Mouse (Mus musculus) heart, embryonic 11.5 days (tissue): ENCODE measurements around the gene Med16. TPM values are rescaled to one million over a fixed set of nuclear protein-coding genes. Genes with fewer than 3 reads are reported as not detected.

Source experiments
- ATAC-seq: fragments of 200-750 bp; cut with Nextera tagmentation; replicated peaks from 2 replicates; pipeline ENCODE4 v1.8.0; 2017; ENCODE audit warnings: moderate library complexity; ENCODE audit not compliant: insufficient number of reproducible peaks, low FRiP score, low TSS enrichment
- H3K27ac ChIP-seq: fragments of 300-500 bp; sonication (generic); 2 replicates; pipeline ENCODE4 v1.5.1; 2014; ENCODE audit warnings: mild to moderate bottlenecking, low read depth, low read length
- H3K27me3 ChIP-seq: fragments of 300-500 bp; sonication (generic); 2 replicates; pipeline ENCODE4 v1.6.1; 2014; ENCODE audit warnings: mild to moderate bottlenecking, low read length, mixed read lengths; ENCODE audit not compliant: control insufficient read depth, insufficient read depth
- H3K36me3 ChIP-seq: fragments of 300-500 bp; sonication (generic); 2 replicates; pipeline ENCODE4 v1.6.1; 2014; ENCODE audit warnings: mild to moderate bottlenecking, low read length, moderate library complexity, mixed read lengths; ENCODE audit not compliant: control insufficient read depth, insufficient read depth
- H3K4me1 ChIP-seq: fragments of 300-500 bp; sonication (generic); 2 replicates; pipeline ENCODE4 v1.6.1; 2014; ENCODE audit warnings: low read length; ENCODE audit not compliant: control insufficient read depth, insufficient read depth
- H3K4me2 ChIP-seq: fragments of 300-500 bp; sonication (generic); 2 replicates; pipeline ENCODE4 v1.6.1; 2014; ENCODE audit warnings: mild to moderate bottlenecking, moderate library complexity
- H3K4me3 ChIP-seq: fragments of 300-500 bp; sonication (generic); 2 replicates; pipeline ENCODE4 v1.5.1; 2014; ENCODE audit warnings: low read depth, low read length
- H3K9ac ChIP-seq: fragments of 300-500 bp; sonication (generic); 2 replicates; pipeline ENCODE4 v1.6.1; 2014; ENCODE audit warnings: mild to moderate bottlenecking, low read depth, low read length, moderate library complexity
- H3K9me3 ChIP-seq: fragments of 300-500 bp; sonication (generic); replicated peaks from 2 replicates; pipeline ENCODE4 v1.6.1; 2016; ENCODE audit warnings: low read length; ENCODE audit not compliant: control insufficient read depth
- WGBS: fragments of 180-500 bp; shearing (Covaris S2); extraction: QIAGEN DNeasy Blood & Tissue Kit; methylation state at CpG from one replicate; pipeline ENCODE4 v1.1.7; 2014; ENCODE audit not compliant: insufficient replicate concordance; 5-methylcytosine and 5-hydroxymethylcytosine counted together
- polyA plus RNA-seq: library from polyadenylated mRNA; unstranded; fragments of >200 nt; fragmentation: Nextera tagmentation; extraction: Ambion mirVana; gene quantifications from 2 replicates; pipeline ENCODE4 v1.2.1, GENCODE M21; 2014

Med16 gene
- polyA plus RNA-seq, 1 experiment from 2014 or later, result 30.9 TPM

GRCm38 (mm10) chr10:79934794-79935569 lies 26.3 kb upstream of the Med16 start:
- Histone ChIP-seq H3K4me1 (peaks cover 69% of the 10 kb centered on the region), H3K27me3 (no peaks in the 10 kb centered on the region), H3K4me3 (no peak overlapping the region), H3K36me3 (peaks cover 23% of the 10 kb centered on the region), H3K9me3 (no peaks in the 10 kb centered on the region), H3K9ac (0 out of 2 replicates have a peak overlapping the region, but pooled peaks have one; percentile 34), H3K27ac (no peak overlapping the region), H3K4me2 (no peak overlapping the region)
- ATAC-seq, result no peak
- 90% methylated on average over 16 of the region's 16 CpGs for WGBS

- peaks cover 23% of the 10 kb centered on the region for H3K36me3 ChIP-seq
- no peak overlapping the region for H3K4me2 ChIP-seq
- H3K4me3 ChIP-seq, result no peak overlapping the region
- H3K4me1 ChIP-seq, result peaks cover 72% of the 10 kb centered on the region
- 65% methylated on average over 13 of the region's 13 CpGs for WGBS
- peak overlapping the region; percentile 34; the same call in 1 of the 2 replicates for H3K9ac ChIP-seq
- no peaks in the 10 kb centered on the region for H3K27me3 ChIP-seq
- 0 out of 2 replicates have a peak overlapping the region, but pooled peaks have one; percentile 41 for H3K27ac ChIP-seq
- no peaks in the 10 kb centered on the region for H3K9me3 ChIP-seq
- ATAC-seq, result peak; percentile 37
Measured at GRCm38 (mm10) chr10:79934272-79934721, 25.6 kb upstream of the Med16 start.

DNA sequence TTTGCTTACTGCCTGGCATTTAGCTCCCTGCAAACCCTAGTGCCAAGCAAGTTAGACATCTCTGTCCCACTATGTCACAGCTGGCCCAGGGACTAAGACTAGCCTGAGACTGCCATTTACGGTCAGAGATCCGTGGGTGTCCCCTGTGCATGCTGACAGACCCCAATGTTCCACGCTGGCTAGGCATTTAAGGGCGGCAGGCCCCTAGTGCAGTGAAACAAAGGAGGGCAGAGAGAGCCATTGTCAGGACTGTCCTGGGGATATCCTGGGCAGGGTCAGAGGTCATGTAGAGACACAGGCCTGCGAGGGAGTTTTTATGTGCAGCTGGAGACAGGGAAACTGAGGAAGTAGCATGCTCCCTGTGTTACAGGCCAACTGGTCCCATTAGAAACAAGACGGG lies 25.1 kb upstream of the Med16 start:
- no peak overlapping the region for H3K4me3 ChIP-seq
- H3K27ac ChIP-seq, result peak overlapping the region; percentile 41; the same call in 1 of the 2 replicates
- 83% methylated on average over 6 of the region's 6 CpGs for WGBS
- H3K4me1 ChIP-seq, result peaks cover 77% of the 10 kb centered on the region
- H3K27me3 ChIP-seq, result no peaks in the 10 kb centered on the region
- H3K36me3 ChIP-seq, result peaks cover 23% of the 10 kb centered on the region
- no peak overlapping the region for H3K4me2 ChIP-seq
- no peak for ATAC-seq
- H3K9ac ChIP-seq, result no peak overlapping the region
- H3K9me3 ChIP-seq, result no peaks in the 10 kb centered on the region

GRCm38 (mm10) chr10:79933145-79933679 lies 24.5 kb upstream of the Med16 start:
- H3K4me2 ChIP-seq, result peak overlapping the region; percentile 35

GRCm38 (mm10) chr10:79932736-79933135 lies 24.0 kb upstream of the Med16 start:
- Histone ChIP-seq H3K36me3 (peaks cover 19% of the 10 kb centered on the region), H3K9me3 (no peaks in the 10 kb centered on the region), H3K4me2 (peak overlapping the region; percentile 35), H3K4me3 (0 out of 2 replicates have a peak overlapping the region, but pooled peaks have one; percentile 15), H3K27me3 (no peaks in the 10 kb centered on the region), H3K9ac (peak overlapping the region; percentile 52; the same call in 1 of the 2 replicates), H3K4me1 (peaks cover 71% of the 10 kb centered on the region), H3K27ac (peak overlapping the region; percentile 71)
- 12% methylated on average over 8 of the region's 8 CpGs for WGBS
- ATAC-seq, result no peak

More at GRCm38 (mm10) chr10:79933145-79933679, 24.5 kb upstream of the Med16 start:
- Histone ChIP-seq H3K4me1 (peaks cover 75% of the 10 kb centered on the region), H3K27ac (peak overlapping the region; percentile 71), H3K9me3 (no peaks in the 10 kb centered on the region), H3K4me3 (peak overlapping the region; percentile 5; the same call in 1 of the 2 replicates), H3K27me3 (no peaks in the 10 kb centered on the region), H3K36me3 (peaks cover 23% of the 10 kb centered on the region), H3K9ac (peak overlapping the region; percentile 52; the same call in 1 of the 2 replicates)
- ATAC-seq, result no peak
- 61% methylated on average over 9 of the region's 9 CpGs for WGBS

DNA sequence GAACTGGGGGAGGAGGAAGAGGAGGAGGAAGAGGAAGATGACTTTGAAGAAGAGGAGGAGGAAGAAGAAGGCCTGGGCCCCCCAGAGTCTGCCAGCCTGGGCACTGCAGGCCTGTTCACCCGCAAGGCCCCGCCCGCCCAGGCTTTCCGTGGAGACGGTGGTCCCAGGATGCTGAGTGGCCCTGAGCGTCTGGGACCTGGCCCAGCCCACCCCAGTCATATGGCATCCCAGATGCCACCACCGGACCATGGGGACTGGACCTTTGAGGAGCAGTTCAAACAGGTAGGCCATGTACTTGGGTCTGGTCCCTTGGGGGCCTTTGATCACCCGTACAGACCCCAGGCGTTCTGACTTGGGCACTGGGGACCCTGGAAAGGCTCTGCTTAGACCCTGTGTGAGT lies 23.1 kb upstream of the Med16 start:
- H3K27me3 ChIP-seq, result no peaks in the 10 kb centered on the region
- H3K4me2 ChIP-seq, result no peak overlapping the region
- no peaks in the 10 kb centered on the region for H3K9me3 ChIP-seq
- ATAC-seq, result no peak
- H3K36me3 ChIP-seq, result peaks cover 16% of the 10 kb centered on the region
- H3K27ac ChIP-seq, result no peak overlapping the region
- peaks cover 62% of the 10 kb centered on the region for H3K4me1 ChIP-seq
- no peak overlapping the region for H3K4me3 ChIP-seq
- 80% methylated on average over 9 of the region's 9 CpGs for WGBS
- H3K9ac ChIP-seq, result peak overlapping the region; percentile 52; the same call in 1 of the 2 replicates

- peaks cover 16% of the 10 kb centered on the region for H3K36me3 ChIP-seq
- no peak for ATAC-seq
- no peaks in the 10 kb centered on the region for H3K27me3 ChIP-seq
- peaks cover 58% of the 10 kb centered on the region for H3K4me1 ChIP-seq
- H3K4me3 ChIP-seq, result no peak overlapping the region
- WGBS, result 89% methylated on average over 16 of the region's 16 CpGs
- H3K4me2 ChIP-seq, result no peak overlapping the region
- no peak overlapping the region for H3K9ac ChIP-seq
- H3K9me3 ChIP-seq, result no peaks in the 10 kb centered on the region
- no peak overlapping the region for H3K27ac ChIP-seq
Measured at GRCm38 (mm10) chr10:79930826-79931186, 22.1 kb upstream of the Med16 start.

- no peaks in the 10 kb centered on the region for H3K9me3 ChIP-seq
- H3K4me2 ChIP-seq, result peak overlapping the region; percentile 90
- 90% methylated on average over 18 of the region's 18 CpGs for WGBS
- peaks cover 60% of the 10 kb centered on the region for H3K4me1 ChIP-seq
- H3K27ac ChIP-seq, result no peak overlapping the region
- ATAC-seq, result no peak
- no peaks in the 10 kb centered on the region for H3K27me3 ChIP-seq
- H3K9ac ChIP-seq, result 0 out of 2 replicates have a peak overlapping the region, but pooled peaks have one; percentile 64
- peaks cover 16% of the 10 kb centered on the region for H3K36me3 ChIP-seq
- H3K4me3 ChIP-seq, result no peak overlapping the region
Measured at GRCm38 (mm10) chr10:79929967-79930825, 21.5 kb upstream of the Med16 start.
